Mouse (Mus musculus) limb, embryonic 11.5 days (tissue): ENCODE measurements at regions not wholly inside any gene's neighbourhood (a gene's known extent, or its start where the extent isn't known, plus 50 kb on each side); places are given as distances from the start of the nearest gene placed in this dataset.

Source experiments
- ATAC-seq: fragments of 200-750 bp; cut with Nextera tagmentation; 2 replicates; pipeline ENCODE4 v1.8.0; 2017; ENCODE audit warnings: low read depth; ENCODE audit not compliant: insufficient number of reproducible peaks, low FRiP score, low TSS enrichment
- DNase-seq: peaks from one replicate; pipeline ENCODE4 v3.0.0-alpha.2; 2015; ENCODE audit warnings: low spot score
- H3K27ac ChIP-seq: fragments of 300-500 bp; sonication (generic); replicated peaks from 2 replicates; pipeline ENCODE4 v1.5.1; 2014; ENCODE audit warnings: low read depth, mild to moderate bottlenecking, low read length
- H3K27me3 ChIP-seq: fragments of 300-500 bp; sonication (generic); 2 replicates; pipeline ENCODE4 v1.6.1; 2014; ENCODE audit warnings: mild to moderate bottlenecking, low read length, mixed read lengths; ENCODE audit not compliant: control insufficient read depth, insufficient read depth
- H3K36me3 ChIP-seq: fragments of 300-500 bp; sonication (generic); 2 replicates; pipeline ENCODE4 v1.6.1; 2014; ENCODE audit warnings: mild to moderate bottlenecking, low read length, moderate library complexity, mixed read lengths; ENCODE audit not compliant: control insufficient read depth, insufficient read depth
- H3K4me1 ChIP-seq: fragments of 300-500 bp; sonication (generic); 2 replicates; pipeline ENCODE4 v1.6.1; 2014; ENCODE audit warnings: low read length, mixed read lengths; ENCODE audit not compliant: control insufficient read depth, insufficient read depth
- H3K4me2 ChIP-seq: fragments of 300-500 bp; sonication (generic); 2 replicates; pipeline ENCODE4 v1.6.1; 2014; ENCODE audit warnings: low read depth, mild to moderate bottlenecking, moderate library complexity; ENCODE audit not compliant: severe bottlenecking
- H3K4me3 ChIP-seq: fragments of 300-500 bp; sonication (generic); 2 replicates; pipeline ENCODE4 v1.5.1; 2014; ENCODE audit warnings: low read depth, low read length
- H3K9ac ChIP-seq: fragments of 300-500 bp; sonication (generic); 2 replicates; pipeline ENCODE4 v1.6.1; 2014; ENCODE audit warnings: mild to moderate bottlenecking, low read length
- H3K9me3 ChIP-seq: fragments of 300-500 bp; sonication (generic); 2 replicates; pipeline ENCODE4 v1.6.1; 2016; ENCODE audit warnings: low read length; ENCODE audit not compliant: control insufficient read depth
- WGBS: fragments of 180-500 bp; shearing (Covaris S2); extraction: QIAGEN DNeasy Blood & Tissue Kit; methylation state at CpG from one replicate; pipeline ENCODE4 v1.1.7; 2014; 5-methylcytosine and 5-hydroxymethylcytosine counted together

DNA sequence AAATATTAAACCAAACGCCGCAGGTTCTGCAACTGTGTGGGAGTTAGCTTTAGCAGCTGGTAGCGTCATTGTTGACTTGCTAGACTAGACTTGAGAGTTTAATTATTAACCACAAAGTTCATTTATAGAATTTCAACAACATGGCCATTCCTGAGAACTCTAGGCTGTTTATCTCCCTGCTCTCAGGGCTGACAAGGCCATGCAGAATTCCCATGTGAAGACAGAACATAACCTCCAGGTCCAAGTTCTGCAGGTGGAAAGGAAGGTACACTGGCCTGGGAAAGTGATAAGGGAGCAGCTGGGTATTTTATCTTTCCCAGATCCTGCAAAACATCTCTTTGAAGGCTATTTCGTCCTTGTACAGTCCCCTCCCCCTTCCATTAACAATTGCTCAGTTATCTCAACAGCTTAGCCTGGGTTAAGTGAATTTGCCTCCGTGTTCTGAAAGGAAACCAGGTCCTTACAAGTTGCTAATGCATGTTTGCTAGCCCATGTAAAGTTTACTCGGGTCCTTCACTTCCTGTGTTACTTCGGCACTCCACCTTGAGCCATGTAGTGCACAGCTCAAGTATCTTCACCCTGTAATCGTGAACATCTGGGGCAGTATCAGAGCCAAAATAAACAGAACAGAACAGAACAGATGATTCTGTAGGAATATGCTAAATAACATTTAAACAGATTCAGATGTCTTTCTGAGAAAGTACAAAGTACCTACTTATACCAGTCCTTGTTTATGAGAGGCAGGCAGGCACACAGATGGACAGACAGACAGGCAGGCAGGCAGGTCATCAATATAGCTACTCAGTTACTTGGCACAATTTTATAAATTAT lies 537.0 kb upstream of the N6amt1 start:
- no peaks in the 10 kb centered on the region for H3K4me1 ChIP-seq
- H3K9me3 ChIP-seq = no peaks in the 10 kb centered on the region
- no peak overlapping the region for H3K4me2 ChIP-seq
- H3K27me3 ChIP-seq = no peaks in the 10 kb centered on the region
- no peak overlapping the region for H3K4me3 ChIP-seq
- DNase-seq (no peak), ATAC-seq (no peak; the same call in 1 of the 2 replicates)
- H3K27ac ChIP-seq = no peak overlapping the region
- no peak overlapping the region for H3K9ac ChIP-seq
- WGBS = 54% methylated on average over 8 of the region's 8 CpGs
- H3K36me3 ChIP-seq = no peaks in the 10 kb centered on the region

DNA sequence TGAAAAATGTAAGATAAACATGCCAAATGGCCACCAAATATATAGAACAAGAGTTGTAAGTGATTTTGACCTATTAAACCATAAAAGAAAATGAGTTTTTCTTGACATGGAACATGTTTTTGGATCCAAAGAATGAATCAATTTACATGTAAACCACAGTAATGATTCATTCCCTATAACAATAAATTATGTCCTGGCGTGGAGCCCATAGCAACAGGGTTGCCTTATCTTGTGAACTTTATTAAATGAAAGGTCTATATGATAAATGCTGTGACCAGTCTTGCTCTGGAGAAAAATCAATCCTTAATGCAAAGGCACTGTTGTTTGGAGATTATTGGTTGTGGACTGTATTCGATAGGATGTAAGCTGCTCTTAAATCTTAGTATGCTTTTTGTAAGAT lies 538.0 kb upstream of the N6amt1 start:
- 80% methylated on average over 2 of the region's 2 CpGs for WGBS
- no peak for ATAC-seq
- no peaks in the 10 kb centered on the region for H3K4me1 ChIP-seq
- no peaks in the 10 kb centered on the region for H3K27me3 ChIP-seq
- no peak overlapping the region for H3K4me3 ChIP-seq
- no peak overlapping the region for H3K9ac ChIP-seq
- no peaks in the 10 kb centered on the region for H3K9me3 ChIP-seq
- H3K27ac ChIP-seq = no peak overlapping the region
- DNase-seq = no peak
- no peaks in the 10 kb centered on the region for H3K36me3 ChIP-seq
- no peak overlapping the region for H3K4me2 ChIP-seq

DNA sequence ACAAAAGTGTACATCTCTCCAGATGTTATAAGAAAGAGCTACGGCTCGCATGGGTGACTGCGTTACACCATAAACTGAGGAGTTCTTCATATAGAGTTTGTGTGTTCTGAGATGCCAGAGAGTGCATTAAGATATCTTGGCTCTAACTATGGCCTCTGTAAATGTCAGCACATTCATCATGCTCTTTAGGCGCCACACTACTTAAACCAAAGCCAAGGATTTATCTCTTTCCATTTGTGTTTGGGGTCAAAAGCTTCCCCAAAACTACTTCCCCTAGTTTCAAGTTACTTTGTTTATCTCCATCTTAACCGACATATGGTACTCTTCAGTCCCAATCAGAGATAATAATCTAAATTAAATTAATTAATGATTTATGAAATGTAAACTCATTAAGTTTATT lies 541.3 kb upstream of the N6amt1 start:
- DNase-seq (no peak), ATAC-seq (no peak)
- Histone ChIP-seq H3K4me2 (no peak overlapping the region), H3K27me3 (no peaks in the 10 kb centered on the region), H3K4me1 (no peaks in the 10 kb centered on the region), H3K9ac (no peak overlapping the region), H3K27ac (no peak overlapping the region), H3K9me3 (no peaks in the 10 kb centered on the region), H3K4me3 (no peak overlapping the region), H3K36me3 (no peaks in the 10 kb centered on the region)
- 40% methylated on average over 5 of the region's 5 CpGs for WGBS

DNA sequence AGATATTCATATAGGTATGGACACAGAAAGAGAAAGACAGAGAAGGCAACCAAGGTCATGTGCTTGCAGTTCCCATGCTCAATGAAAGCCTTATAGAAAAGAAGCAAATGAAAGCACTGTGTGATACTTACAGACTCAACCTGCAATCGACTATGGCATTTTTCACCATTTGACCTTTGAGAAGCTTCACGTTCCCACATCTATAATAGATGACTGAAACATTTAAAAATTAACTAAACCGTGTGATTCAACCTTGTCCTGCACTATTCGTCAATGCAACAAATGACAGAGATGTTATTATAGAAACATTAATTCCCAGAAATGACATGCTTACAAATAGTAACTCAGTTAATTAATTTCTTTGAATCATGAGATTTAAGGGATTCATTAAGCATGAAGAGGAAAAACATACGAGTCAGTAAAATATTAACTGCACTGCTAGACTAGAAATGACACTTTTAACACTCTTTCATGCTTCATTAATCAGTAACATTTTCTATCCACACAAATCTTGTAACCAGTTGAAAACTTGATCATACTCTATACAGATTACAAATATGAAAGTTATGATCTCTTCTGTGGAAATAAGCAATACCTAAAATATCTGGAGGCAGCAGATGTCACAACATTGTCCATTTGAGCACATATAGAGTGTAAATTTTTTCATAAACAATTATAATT lies 545.2 kb upstream of the N6amt1 start:
- Histone ChIP-seq H3K36me3 (no peaks in the 10 kb centered on the region), H3K4me2 (no peak overlapping the region), H3K27me3 (no peaks in the 10 kb centered on the region), H3K4me1 (no peaks in the 10 kb centered on the region), H3K9me3 (no peaks in the 10 kb centered on the region), H3K27ac (no peak overlapping the region), H3K9ac (no peak overlapping the region), H3K4me3 (no peak overlapping the region)
- ATAC-seq (no peak), DNase-seq (no peak)
- WGBS = 81% methylated on average over 5 of the region's 5 CpGs

DNA sequence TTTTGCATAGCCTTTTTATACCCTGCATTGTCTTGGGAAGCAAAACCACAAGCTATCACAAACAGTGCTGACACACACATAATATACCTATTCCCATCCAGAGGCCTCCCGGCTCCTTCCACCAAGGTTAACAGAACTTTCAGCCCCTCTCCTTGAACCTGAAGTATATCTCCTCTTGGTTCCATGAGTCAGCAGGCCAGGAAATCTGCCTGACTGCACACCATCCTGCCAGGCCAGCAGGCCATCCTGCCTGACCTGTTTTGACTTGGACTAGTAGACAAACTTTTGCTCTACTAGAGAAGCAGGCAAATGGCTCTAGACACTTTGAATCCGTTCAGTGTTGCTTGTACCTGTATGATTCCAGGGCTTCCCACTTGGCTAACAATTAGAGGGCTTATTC lies 547.6 kb upstream of the N6amt1 start:
- ATAC-seq = no peak
- Histone ChIP-seq H3K36me3 (no peaks in the 10 kb centered on the region), H3K4me2 (no peak overlapping the region), H3K4me1 (no peaks in the 10 kb centered on the region), H3K9ac (no peak overlapping the region), H3K4me3 (no peak overlapping the region), H3K27me3 (no peaks in the 10 kb centered on the region), H3K27ac (no peak overlapping the region), H3K9me3 (no peaks in the 10 kb centered on the region)
- DNase-seq = no peak
- 84% methylated on average over 2 of the region's 2 CpGs for WGBS

DNA sequence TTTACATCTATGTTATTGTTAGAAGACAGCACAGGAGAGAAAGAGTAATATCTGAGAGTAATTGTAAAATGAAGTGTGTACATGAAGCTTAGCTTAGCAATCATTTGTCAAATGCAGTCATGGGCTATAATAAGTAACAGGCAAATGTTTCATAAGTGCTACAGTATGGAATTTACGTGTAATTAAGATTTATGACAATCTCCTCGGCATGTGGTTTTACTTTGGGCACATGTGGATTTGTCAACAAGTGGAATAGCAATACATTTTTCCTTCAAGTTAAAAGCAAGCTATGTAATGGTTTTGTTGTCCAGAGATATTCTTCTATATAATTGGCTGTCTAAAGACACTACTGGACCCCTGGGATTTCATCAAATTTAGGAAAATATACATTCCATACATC lies 577.9 kb upstream of the N6amt1 start:
- ATAC-seq = no peak
- DNase-seq = no peak
- H3K9ac ChIP-seq = no peak overlapping the region
- H3K4me2 ChIP-seq = no peak overlapping the region
- no peak overlapping the region for H3K27ac ChIP-seq
- no peak overlapping the region for H3K4me3 ChIP-seq
- H3K27me3 ChIP-seq = no peaks in the 10 kb centered on the region
- 47% methylated on average over 2 of the region's 2 CpGs for WGBS
- no peaks in the 10 kb centered on the region for H3K9me3 ChIP-seq
- no peaks in the 10 kb centered on the region for H3K36me3 ChIP-seq
- no peaks in the 10 kb centered on the region for H3K4me1 ChIP-seq

DNA sequence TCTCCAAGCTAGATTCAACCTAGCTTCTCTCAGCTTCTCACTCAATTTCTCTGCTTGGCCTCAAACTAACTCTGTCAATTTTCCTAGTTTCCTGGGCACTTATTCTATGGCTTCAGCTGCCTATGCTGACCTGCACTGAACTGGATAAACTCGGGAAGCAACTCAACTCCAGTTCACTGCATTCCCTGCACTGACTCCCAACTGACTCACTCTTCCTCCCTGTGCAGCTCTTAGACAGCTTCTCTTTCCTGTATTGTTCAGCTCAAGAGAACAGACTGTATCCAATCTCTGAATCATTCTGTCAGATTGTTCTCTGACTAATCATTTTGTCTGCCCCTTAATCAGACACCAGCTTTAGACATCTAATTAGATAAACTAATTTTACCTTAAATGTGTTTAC lies 581.4 kb upstream of the N6amt1 start:
- no peak for ATAC-seq

DNA sequence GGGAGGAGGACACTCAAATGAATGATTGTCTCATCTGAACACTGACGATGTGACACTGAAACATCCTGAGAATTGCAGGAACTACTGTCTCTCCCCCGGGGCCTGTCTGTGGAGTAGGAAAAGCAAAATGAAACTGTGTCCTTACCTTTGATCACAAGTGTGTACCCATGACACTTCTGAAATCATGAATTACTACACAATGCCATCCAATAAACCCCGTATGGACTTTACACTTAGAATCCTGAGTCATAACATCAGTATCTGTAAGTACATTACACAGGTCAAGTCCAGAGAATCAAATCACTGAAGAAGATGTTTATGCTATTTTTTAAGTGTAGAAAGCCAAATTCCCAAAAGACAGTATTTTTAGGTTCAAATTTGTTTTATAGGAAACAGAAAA lies 585.1 kb upstream of the N6amt1 start:
- Histone ChIP-seq H3K4me3 (no peak overlapping the region), H3K27ac (no peak overlapping the region), H3K4me1 (no peaks in the 10 kb centered on the region), H3K9me3 (no peaks in the 10 kb centered on the region), H3K27me3 (no peaks in the 10 kb centered on the region), H3K36me3 (no peaks in the 10 kb centered on the region), H3K4me2 (no peak overlapping the region), H3K9ac (no peak overlapping the region)
- DNase-seq = no peak
- ATAC-seq = no peak
- 74% methylated on average over 3 of the region's 3 CpGs for WGBS

More for the DNA sequence above, 581.4 kb upstream of the N6amt1 start:
- WGBS = 62% methylated on average over 1 of the region's 1 CpGs
- Histone ChIP-seq H3K4me3 (no peak overlapping the region), H3K9ac (no peak overlapping the region), H3K4me2 (no peak overlapping the region), H3K27ac (no peak overlapping the region), H3K9me3 (no peaks in the 10 kb centered on the region), H3K36me3 (no peaks in the 10 kb centered on the region), H3K27me3 (no peaks in the 10 kb centered on the region), H3K4me1 (no peaks in the 10 kb centered on the region)
- DNase-seq = no peak
